Mouse (Mus musculus): Measurements from ENCODE around the gene Kcna3.

DNA sequence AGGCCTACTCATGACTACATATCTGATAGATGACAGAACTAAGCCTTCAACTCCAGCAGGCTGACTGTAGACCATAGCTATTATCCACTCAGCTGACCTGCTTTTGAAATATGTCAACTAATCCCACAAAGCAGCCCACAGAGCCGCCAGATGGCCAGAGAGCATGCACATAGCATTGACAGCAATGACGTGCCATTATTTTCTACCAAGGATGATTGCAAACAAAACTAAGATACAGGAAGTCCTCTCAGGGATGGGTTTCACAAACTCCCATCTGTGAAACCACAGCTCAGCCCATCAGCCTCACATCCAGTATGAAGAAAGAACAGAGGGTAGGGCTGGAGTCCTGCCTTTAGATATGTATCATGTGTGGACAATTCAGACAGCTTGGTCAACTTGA is 39.8 kb upstream of the Kcna3 start:
- no peak for TF ChIP-seq CTCF (IDR thresholded peaks at IDR 0.05; ENCODE audit: control insufficient read depth, insufficient read depth, insufficient replicate concordance, low read depth, low read length)
- TF ChIP-seq POLR2A (IDR thresholded peaks at IDR 0.05; ENCODE audit: control insufficient read depth, low read depth, low read length), result no peak
